Mouse (Mus musculus): ENCODE measurements around the gene Spred2. TPM values are rescaled to one million over a fixed set of nuclear protein-coding genes. Genes with fewer than 3 reads are reported as not detected.

Spred2 gene
- polyA plus RNA-seq, 1 experiment from 2014 or later: 4.1 TPM

GRCm38 (mm10) chr11:19979338-19979737 is 55.2 kb downstream of the Spred2 start:
- Histone ChIP-seq H3K36me3 (ENCODE audit: control insufficient read depth, insufficient read depth) (no peaks in the 10 kb centered on the region), H3K4me1 (ENCODE audit: control insufficient read depth, insufficient read depth, low read length) (peaks cover 33% of the 10 kb centered on the region), H3K27me3 (ENCODE audit: control insufficient read depth, insufficient read depth, low read length) (no peaks in the 10 kb centered on the region), H3K4me2 (ENCODE audit: low read depth, low read length) (peak overlapping the region; percentile 49), H3K27ac (ENCODE audit: low read length) (peak overlapping the region; percentile 30), H3K4me3 (ENCODE audit: low read length) (peak overlapping the region; percentile 5), H3K9me3 (replicated peaks; ENCODE audit: control insufficient read depth, low read length) (no peaks in the 10 kb centered on the region), H3K9ac (ENCODE audit: low read length) (no peak overlapping the region; the same call in 1 of the 2 replicates)
- WGBS: 50% methylated on average over 14 of the region's 14 CpGs
- ATAC-seq (replicated peaks; ENCODE audit: extremely low read depth, insufficient read depth, low FRiP score): 0 out of 2 replicates have a peak, but pooled peaks have one; percentile 35

- Histone ChIP-seq H3K9me3 (replicated peaks; ENCODE audit: control insufficient read depth, low read length) (no peaks in the 10 kb centered on the region), H3K36me3 (ENCODE audit: control insufficient read depth, insufficient read depth) (no peaks in the 10 kb centered on the region), H3K27ac (ENCODE audit: low read length) (peak overlapping the region; percentile 41; the same call in 1 of the 2 replicates), H3K27me3 (ENCODE audit: control insufficient read depth, insufficient read depth, low read length) (no peaks in the 10 kb centered on the region), H3K4me2 (ENCODE audit: low read depth, low read length) (no peak overlapping the region), H3K4me1 (ENCODE audit: control insufficient read depth, insufficient read depth, low read length) (peaks cover 52% of the 10 kb centered on the region), H3K4me3 (ENCODE audit: low read length) (no peak overlapping the region), H3K9ac (ENCODE audit: low read length) (no peak overlapping the region)
- WGBS: 61% methylated on average over 6 of the region's 6 CpGs
- no peak for ATAC-seq (replicated peaks; ENCODE audit: extremely low read depth, insufficient read depth, low FRiP score)
Measured at GRCm38 (mm10) chr11:19982113-19982512, 57.9 kb downstream of the Spred2 start.

GRCm38 (mm10) chr11:19982779-19983178 is 58.6 kb downstream of the Spred2 start:
- H3K36me3 ChIP-seq (ENCODE audit: control insufficient read depth, insufficient read depth): no peaks in the 10 kb centered on the region
- no peak overlapping the region for H3K9ac ChIP-seq (ENCODE audit: low read length)
- peak overlapping the region; percentile 13; the same call in 1 of the 2 replicates for H3K4me2 ChIP-seq (ENCODE audit: low read depth, low read length)
- peak; percentile 47; the same call in 1 of the 2 replicates for ATAC-seq (replicated peaks; ENCODE audit: extremely low read depth, insufficient read depth, low FRiP score)
- H3K27ac ChIP-seq (ENCODE audit: low read length): peak overlapping the region; percentile 34
- peaks cover 59% of the 10 kb centered on the region for H3K4me1 ChIP-seq (ENCODE audit: control insufficient read depth, insufficient read depth, low read length)
- H3K27me3 ChIP-seq (ENCODE audit: control insufficient read depth, insufficient read depth, low read length): no peaks in the 10 kb centered on the region
- 37% methylated on average over 6 of the region's 6 CpGs for WGBS
- no peaks in the 10 kb centered on the region for H3K9me3 ChIP-seq (replicated peaks; ENCODE audit: control insufficient read depth, low read length)
- H3K4me3 ChIP-seq (ENCODE audit: low read length): no peak overlapping the region

GRCm38 (mm10) chr11:19983298-19983697 is 59.1 kb downstream of the Spred2 start:
- Histone ChIP-seq H3K9me3 (replicated peaks; ENCODE audit: control insufficient read depth, low read length) (no peaks in the 10 kb centered on the region), H3K36me3 (ENCODE audit: control insufficient read depth, insufficient read depth) (no peaks in the 10 kb centered on the region), H3K4me2 (ENCODE audit: low read depth, low read length) (peak overlapping the region; percentile 12; the same call in 1 of the 2 replicates), H3K4me1 (ENCODE audit: control insufficient read depth, insufficient read depth, low read length) (peaks cover 60% of the 10 kb centered on the region), H3K27ac (ENCODE audit: low read length) (peak overlapping the region; percentile 43), H3K4me3 (ENCODE audit: low read length) (no peak overlapping the region), H3K9ac (ENCODE audit: low read length) (no peak overlapping the region), H3K27me3 (ENCODE audit: control insufficient read depth, insufficient read depth, low read length) (no peaks in the 10 kb centered on the region)
- 32% methylated on average over 4 of the region's 4 CpGs for WGBS
- no peak for ATAC-seq (replicated peaks; ENCODE audit: extremely low read depth, insufficient read depth, low FRiP score)

- Histone ChIP-seq H3K9me3 (replicated peaks; ENCODE audit: control insufficient read depth, low read length) (no peaks in the 10 kb centered on the region), H3K27ac (ENCODE audit: low read length) (no peak overlapping the region), H3K36me3 (ENCODE audit: control insufficient read depth, insufficient read depth) (no peaks in the 10 kb centered on the region), H3K4me2 (ENCODE audit: low read depth, low read length) (no peak overlapping the region), H3K4me3 (ENCODE audit: low read length) (no peak overlapping the region), H3K4me1 (ENCODE audit: control insufficient read depth, insufficient read depth, low read length) (peaks cover 64% of the 10 kb centered on the region), H3K27me3 (ENCODE audit: control insufficient read depth, insufficient read depth, low read length) (no peaks in the 10 kb centered on the region), H3K9ac (ENCODE audit: low read length) (no peak overlapping the region)
- no peak for ATAC-seq (replicated peaks; ENCODE audit: extremely low read depth, insufficient read depth, low FRiP score)
- 96% methylated on average over 9 of the region's 9 CpGs for WGBS
Measured at GRCm38 (mm10) chr11:19984029-19984428, 59.9 kb downstream of the Spred2 start.

- Histone ChIP-seq H3K9me3 (replicated peaks; ENCODE audit: control insufficient read depth, low read length) (no peaks in the 10 kb centered on the region), H3K36me3 (ENCODE audit: control insufficient read depth, insufficient read depth) (no peaks in the 10 kb centered on the region), H3K4me2 (ENCODE audit: low read depth, low read length) (no peak overlapping the region), H3K4me1 (ENCODE audit: control insufficient read depth, insufficient read depth, low read length) (peaks cover 54% of the 10 kb centered on the region), H3K9ac (ENCODE audit: low read length) (no peak overlapping the region), H3K27ac (ENCODE audit: low read length) (no peak overlapping the region), H3K4me3 (ENCODE audit: low read length) (no peak overlapping the region), H3K27me3 (ENCODE audit: control insufficient read depth, insufficient read depth, low read length) (no peaks in the 10 kb centered on the region)
- ATAC-seq (replicated peaks; ENCODE audit: extremely low read depth, insufficient read depth, low FRiP score): no peak
- whole genome bisulfite sequencing: 69% methylated on average over 5 of the region's 5 CpGs
Measured at GRCm38 (mm10) chr11:19985283-19985854, 61.2 kb downstream of the Spred2 start.

- no peaks in the 10 kb centered on the region for H3K9me3 ChIP-seq (replicated peaks; ENCODE audit: control insufficient read depth, low read length)
- H3K27me3 ChIP-seq (ENCODE audit: control insufficient read depth, insufficient read depth, low read length): no peaks in the 10 kb centered on the region
- no peaks in the 10 kb centered on the region for H3K36me3 ChIP-seq (ENCODE audit: control insufficient read depth, insufficient read depth)
- no peak overlapping the region for H3K4me3 ChIP-seq (ENCODE audit: low read length)
- H3K4me1 ChIP-seq (ENCODE audit: control insufficient read depth, insufficient read depth, low read length): peaks cover 55% of the 10 kb centered on the region
- ATAC-seq (replicated peaks; ENCODE audit: extremely low read depth, insufficient read depth, low FRiP score): no peak
- WGBS: 4% methylated on average over 1 of the region's 1 CpGs
- peak overlapping the region; percentile 8; the same call in 1 of the 2 replicates for H3K4me2 ChIP-seq (ENCODE audit: low read depth, low read length)
- H3K27ac ChIP-seq (ENCODE audit: low read length): peak overlapping the region; percentile 33
- H3K9ac ChIP-seq (ENCODE audit: low read length): no peak overlapping the region
Measured at GRCm38 (mm10) chr11:19986443-19986861, 62.3 kb downstream of the Spred2 start.

- H3K36me3 ChIP-seq (ENCODE audit: control insufficient read depth, insufficient read depth): no peaks in the 10 kb centered on the region
- no peak for ATAC-seq (replicated peaks; ENCODE audit: extremely low read depth, insufficient read depth, low FRiP score)
- no peaks in the 10 kb centered on the region for H3K9me3 ChIP-seq (replicated peaks; ENCODE audit: control insufficient read depth, low read length)
- WGBS: 43% methylated on average over 17 of the region's 17 CpGs
- H3K27me3 ChIP-seq (ENCODE audit: control insufficient read depth, insufficient read depth, low read length): no peaks in the 10 kb centered on the region
- H3K4me1 ChIP-seq (ENCODE audit: control insufficient read depth, insufficient read depth, low read length): peaks cover 53% of the 10 kb centered on the region
- H3K9ac ChIP-seq (ENCODE audit: low read length): no peak overlapping the region
- H3K4me3 ChIP-seq (ENCODE audit: low read length): no peak overlapping the region
- H3K4me2 ChIP-seq (ENCODE audit: low read depth, low read length): peak overlapping the region; percentile 8
- peak overlapping the region; percentile 33 for H3K27ac ChIP-seq (ENCODE audit: low read length)
Measured at GRCm38 (mm10) chr11:19986871-19987755, 62.9 kb downstream of the Spred2 start.

- ATAC-seq (replicated peaks; ENCODE audit: extremely low read depth, insufficient read depth, low FRiP score): no peak
- Histone ChIP-seq H3K36me3 (ENCODE audit: control insufficient read depth, insufficient read depth) (no peaks in the 10 kb centered on the region), H3K4me2 (ENCODE audit: low read depth, low read length) (no peak overlapping the region), H3K9me3 (replicated peaks; ENCODE audit: control insufficient read depth, low read length) (no peaks in the 10 kb centered on the region), H3K9ac (ENCODE audit: low read length) (no peak overlapping the region), H3K27ac (ENCODE audit: low read length) (peak overlapping the region; percentile 33; the same call in 1 of the 2 replicates), H3K27me3 (ENCODE audit: control insufficient read depth, insufficient read depth, low read length) (no peaks in the 10 kb centered on the region), H3K4me1 (ENCODE audit: control insufficient read depth, insufficient read depth, low read length) (peaks cover 52% of the 10 kb centered on the region), H3K4me3 (ENCODE audit: low read length) (no peak overlapping the region)
- 55% methylated on average over 9 of the region's 9 CpGs for WGBS
Measured at GRCm38 (mm10) chr11:19987756-19988091, 63.5 kb downstream of the Spred2 start.
